Mouse (Mus musculus) G1E (cell line): ENCODE results near the gene Tnfrsf12a.

Source experiments
- CTCF ChIP-seq: IDR thresholded peaks from 2 replicates; pipeline ENCODE4 v1.5.1; 2012; ENCODE audit warnings: low read depth, low read length, inconsistent platforms, mixed read lengths
- GATA1 ChIP-seq: IDR thresholded peaks from 2 replicates; pipeline ENCODE4 v1.6.1; 2012; ENCODE audit warnings: borderline replicate concordance, low read length, inconsistent platforms, mixed read lengths
- GATA2 ChIP-seq: IDR thresholded peaks from 2 replicates; pipeline ENCODE4 v1.6.1; 2012; ENCODE audit warnings: low read depth, low read length, inconsistent platforms, borderline replicate concordance
- POLR2AphosphoS5 ChIP-seq: IDR thresholded peaks from 2 replicates; pipeline ENCODE4 v1.6.1; 2012; ENCODE audit warnings: low read depth, low read length, inconsistent platforms; ENCODE audit not compliant: insufficient replicate concordance
- TAL1 ChIP-seq: conservative IDR thresholded peaks from 2 replicates; pipeline ENCODE4 v1.6.1; 2012; ENCODE audit warnings: low read depth, low read length, inconsistent platforms, mixed read lengths

DNA sequence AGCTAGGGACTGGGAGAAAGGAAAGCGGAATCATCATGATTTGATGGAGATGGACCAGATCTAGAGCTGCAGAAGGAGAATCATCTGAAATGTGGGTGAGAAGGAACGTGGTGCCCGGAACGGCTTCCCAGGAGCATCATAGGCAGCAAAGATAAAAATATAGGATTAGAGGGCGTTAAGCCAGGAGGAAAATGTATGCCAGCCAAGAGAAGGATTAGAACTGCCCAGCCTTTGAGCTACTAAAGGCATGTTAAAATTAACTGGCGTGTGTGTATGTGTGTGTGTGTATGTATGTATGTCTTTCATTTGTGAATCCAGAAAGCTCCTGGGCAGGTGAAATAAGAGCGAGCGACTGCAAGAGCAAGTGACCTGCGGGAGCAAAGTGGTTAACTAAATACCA, 26.0 kb upstream of the Tnfrsf12a start:
- no peak for TF ChIP-seq GATA1
- TF ChIP-seq CTCF = no peak
- TF ChIP-seq POLR2AphosphoS5 = no peak
- no peak for TF ChIP-seq TAL1
- no peak for TF ChIP-seq GATA2
